ENCODE assay signal across 7 mouse cellular contexts in genomic region chr16:4879101-4879707, GRCm38 (mm10). TPM values are rescaled to one million over a fixed set of nuclear protein-coding genes. Genes with fewer than 3 reads are reported as not detected.
DNase-seq lines count a peak whose midpoint lies in the region; ATAC-seq and TF ChIP-seq lines count a peak whose summit lies in the region.

No protein-coding gene starts in this region.

- TF ChIP-seq POLR2A in bone marrow, adult 2 months (IDR thresholded peaks at IDR 0.05; ENCODE audit: borderline replicate concordance, control insufficient read depth, low read depth, low read length) = no peak
- no peak for TF ChIP-seq POLR2A in small intestine, adult 2 months (IDR thresholded peaks at IDR 0.05; ENCODE audit: low read depth, low read length)

- peak; percentile 34 for DNase-seq in spleen, adult 12 weeks (ENCODE audit: low spot score)
- DNase-seq in spleen, adult 18-20 months = no peak
- peak; percentile 68 for DNase-seq in layer of hippocampus, adult 9-11 months

- TF ChIP-seq CTCF in bone marrow, adult 2 months (IDR thresholded peaks at IDR 0.05; ENCODE audit: control insufficient read depth, insufficient read depth, low read length) = no peak
- no peak for TF ChIP-seq CTCF in small intestine, adult 2 months (IDR thresholded peaks at IDR 0.05; ENCODE audit: extremely low read depth, insufficient read length, insufficient replicate concordance, low read depth, low read length)

- peak overlapping the region; percentile 78 for H3K9ac ChIP-seq in forebrain, embryonic 12.5 days

- peaks cover 7% of the 10 kb centered on the region for H3K4me1 ChIP-seq in bone marrow, adult 2 months (ENCODE audit: control insufficient read depth, insufficient read depth, low read length)
- H3K4me1 ChIP-seq in forebrain, embryonic 12.5 days = peaks cover 31% of the 10 kb centered on the region
- peaks cover 25% of the 10 kb centered on the region for H3K4me1 ChIP-seq in small intestine, adult 2 months (ENCODE audit: control insufficient read depth, insufficient read depth, insufficient read length, low read length)

- peak overlapping the region; percentile 95 for H3K27ac ChIP-seq in bone marrow, adult 2 months (ENCODE audit: control insufficient read depth, insufficient read depth, low read depth, low read length, poor library complexity)
- H3K27ac ChIP-seq in forebrain, embryonic 12.5 days = peak overlapping the region; percentile 97
- peak overlapping the region; percentile 100 for H3K27ac ChIP-seq in small intestine, adult 2 months (ENCODE audit: insufficient read depth, low read depth, low read length)

- ATAC-seq in forebrain, embryonic 12.5 days (ENCODE audit: low FRiP score) = peak; percentile 31
- ATAC-seq in megakaryocyte progenitor cell, adult 5-6 weeks (replicated peaks; ENCODE audit: poor library complexity) = peak; percentile 9

- no peaks in the 10 kb centered on the region for H3K9me3 ChIP-seq in forebrain, embryonic 12.5 days

- peaks cover 12% of the 10 kb centered on the region for H3K36me3 ChIP-seq in forebrain, embryonic 12.5 days (replicated peaks)
- H3K36me3 ChIP-seq in small intestine, adult 2 months (ENCODE audit: control insufficient read depth, insufficient read depth, low read length) = peaks cover 8% of the 10 kb centered on the region

- peak overlapping the region; percentile 98 for H3K4me3 ChIP-seq in bone marrow, adult 2 months (replicated peaks; ENCODE audit: control insufficient read depth, low read depth, low read length)
- peak overlapping the region; percentile 87 for H3K4me3 ChIP-seq in forebrain, embryonic 12.5 days (replicated peaks)
- H3K4me3 ChIP-seq in small intestine, adult 2 months (ENCODE audit: low read depth, low read length) = peak overlapping the region; percentile 98

- under 1% methylated on average over 54 of the region's 54 CpGs for WGBS in bone marrow, adult 2 months
- under 1% methylated on average over 52 of the region's 54 CpGs for WGBS in forebrain, embryonic 12.5 days
- under 1% methylated on average over 54 of the region's 54 CpGs for WGBS in small intestine, adult 2 months

- peak overlapping the region; percentile 87 for H3K4me2 ChIP-seq in forebrain, embryonic 12.5 days

- H3K27me3 ChIP-seq in forebrain, embryonic 12.5 days = no peaks in the 10 kb centered on the region
- H3K27me3 ChIP-seq in small intestine, adult 2 months (ENCODE audit: control insufficient read depth, insufficient read depth, low read length) = no peaks in the 10 kb centered on the region

RNA-seq across cellular contexts. Expression of gene Ubald1, which starts 0.9 kb away (rescaled TPM):
- polyA plus RNA-seq in bone marrow, adult 2 months (2011; ENCODE audit: insufficient read depth, insufficient read length, low replicate concordance, missing spikeins) = 19.4 and 38.1 TPM in 2 replicates
- 23.8 and 27.2 TPM in 2 replicates for polyA plus RNA-seq in forebrain, embryonic 12.5 days (2016; fragmentation: Nextera tagmentation; extraction: Ambion mirVana)
- total RNA-seq in megakaryocyte progenitor cell, adult 5-6 weeks (2015) = 36.5 and 38.4 TPM in 2 replicates
- total RNA-seq in megakaryocyte progenitor cell, adult 5-6 weeks (2017) = 16.3 and 16.5 TPM in 2 replicates
- polyA plus RNA-seq in small intestine, adult 2 months (2012; rRNA removed) = 21.0 and 37.1 TPM in 2 replicates

RNA-seq across cellular contexts. Expression of gene Mgrn1, which starts 6.8 kb away (rescaled TPM):
- polyA plus RNA-seq in bone marrow, adult 2 months (2011; ENCODE audit: insufficient read depth, insufficient read length, low replicate concordance, missing spikeins) = 12.9 and 22.1 TPM in 2 replicates
- 80.2 and 85.1 TPM in 2 replicates for polyA plus RNA-seq in forebrain, embryonic 12.5 days (2016; fragmentation: Nextera tagmentation; extraction: Ambion mirVana)
- total RNA-seq in megakaryocyte progenitor cell, adult 5-6 weeks (2015) = 20.5 and 23.2 TPM in 2 replicates
- total RNA-seq in megakaryocyte progenitor cell, adult 5-6 weeks (2017) = 12.6 and 18.2 TPM in 2 replicates
- 81.9 and 164 TPM in 2 replicates for polyA plus RNA-seq in small intestine, adult 2 months (2012; rRNA removed)

RNA-seq across cellular contexts. Expression of gene 4930562C15Rik, which starts 44.0 kb away (rescaled TPM):
- polyA plus RNA-seq in bone marrow, adult 2 months (2011; ENCODE audit: insufficient read depth, insufficient read length, low replicate concordance, missing spikeins) = 1.7 TPM in 1 of 2 replicates, not detected in the other
- 0.44 and 0.54 TPM in 2 replicates for polyA plus RNA-seq in forebrain, embryonic 12.5 days (2016; fragmentation: Nextera tagmentation; extraction: Ambion mirVana)
- total RNA-seq in megakaryocyte progenitor cell, adult 5-6 weeks (2015) = not detected in 2 replicates
- not detected in 2 replicates for total RNA-seq in megakaryocyte progenitor cell, adult 5-6 weeks (2017)
- polyA plus RNA-seq in small intestine, adult 2 months (2012; rRNA removed) = not detected in 2 replicates

RNA-seq across cellular contexts. Expression of gene Nudt16l1, which starts 59.4 kb away (rescaled TPM):
- 30.5 and 49.4 TPM in 2 replicates for polyA plus RNA-seq in bone marrow, adult 2 months (2011; ENCODE audit: insufficient read depth, insufficient read length, low replicate concordance, missing spikeins)
- polyA plus RNA-seq in forebrain, embryonic 12.5 days (2016; fragmentation: Nextera tagmentation; extraction: Ambion mirVana) = 124 and 125 TPM in 2 replicates
- total RNA-seq in megakaryocyte progenitor cell, adult 5-6 weeks (2015) = 25.2 and 30.1 TPM in 2 replicates
- 18.9 and 19.3 TPM in 2 replicates for total RNA-seq in megakaryocyte progenitor cell, adult 5-6 weeks (2017)
- polyA plus RNA-seq in small intestine, adult 2 months (2012; rRNA removed) = 23.7 and 42.6 TPM in 2 replicates

Comparison
In these comparisons a context has a peak if more than half of its experiments do, and no peak if none do; other contexts are left out.
1. DNase-seq: peak in spleen, adult 12 weeks (single experiment) and layer of hippocampus, adult 9-11 months (single experiment); none in spleen, adult 18-20 months (0 of 2).
2. Peak in every context shown above with its lines, with median percentiles within 50 percentile points of each other: H3K27ac ChIP-seq and H3K4me3 ChIP-seq.